Mouse (Mus musculus) olfactory bulb, adult 2 months (tissue): ENCODE results near the gene Stx5a.

Source experiments
- CTCF ChIP-seq: fragments of 200-500 bp; IDR thresholded peaks from 2 replicates; pipeline ENCODE4 v1.5.1; 2012; ENCODE audit warnings: low read depth, mild to moderate bottlenecking, low read length, moderate library complexity; ENCODE audit not compliant: insufficient read depth
- POLR2A ChIP-seq: fragments of 200-500 bp; IDR thresholded peaks from 2 replicates; pipeline ENCODE4 v1.6.1; 2012; ENCODE audit warnings: mild to moderate bottlenecking, low read depth, low read length, moderate library complexity; ENCODE audit not compliant: insufficient read depth

DNA sequence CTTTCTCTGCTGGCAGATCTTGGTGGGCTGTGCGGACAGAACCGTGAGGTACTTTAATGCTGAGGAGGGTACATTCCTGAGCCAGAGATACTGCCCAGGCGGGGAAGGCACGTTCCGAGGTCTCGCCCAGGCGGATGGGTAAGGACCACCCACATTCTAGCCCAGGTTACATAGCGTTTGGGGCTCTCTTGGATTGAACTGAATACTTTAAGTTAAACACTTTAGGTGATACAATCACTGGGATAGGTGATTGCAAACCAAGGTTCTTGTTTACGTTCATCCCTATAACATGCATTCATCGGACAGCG lies 5.1 kb upstream of the Stx5a start:
- no peak for TF ChIP-seq CTCF
- no peak for TF ChIP-seq POLR2A
